Mouse (Mus musculus) kidney, embryonic 14.5 days (tissue): ENCODE measurements around the gene Olfr298. TPM values are rescaled to one million over a fixed set of nuclear protein-coding genes. Genes with fewer than 3 reads are reported as not detected.

Experiments
- ATAC-seq: fragments of 200-750 bp; cut with Nextera tagmentation; 2 replicates; pipeline ENCODE4 v1.8.0; 2017; ENCODE audit warnings: moderate number of reproducible peaks, mild to moderate bottlenecking, moderate TSS enrichment, moderate library complexity; ENCODE audit not compliant: low FRiP score, low TSS enrichment
- H3K27ac ChIP-seq: fragments of 300-500 bp; sonication (generic); 2 replicates; pipeline ENCODE4 v1.5.1; 2014; ENCODE audit warnings: low read depth, mild to moderate bottlenecking, low read length, moderate library complexity, mixed read lengths
- H3K27me3 ChIP-seq: fragments of 300-500 bp; sonication (generic); 2 replicates; pipeline ENCODE4 v1.6.1; 2014; ENCODE audit warnings: mild to moderate bottlenecking, low read length; ENCODE audit not compliant: control insufficient read depth, insufficient read depth
- H3K36me3 ChIP-seq: fragments of 300-500 bp; sonication (generic); 2 replicates; pipeline ENCODE4 v1.6.1; 2014; ENCODE audit warnings: low read length, mixed read lengths; ENCODE audit not compliant: control insufficient read depth, insufficient read depth
- H3K4me1 ChIP-seq: fragments of 300-500 bp; sonication (generic); 2 replicates; pipeline ENCODE4 v1.6.1; 2014; ENCODE audit warnings: low read length, mixed read lengths; ENCODE audit not compliant: control insufficient read depth, insufficient read depth
- H3K4me2 ChIP-seq: fragments of 300-500 bp; sonication (generic); replicated peaks from 2 replicates; pipeline ENCODE4 v1.6.1; 2014; ENCODE audit warnings: low read depth, mild to moderate bottlenecking, low read length
- H3K4me3 ChIP-seq: fragments of 300-500 bp; sonication (generic); 2 replicates; pipeline ENCODE4 v1.5.1; 2014; ENCODE audit warnings: mild to moderate bottlenecking, low read length
- H3K9ac ChIP-seq: fragments of 300-500 bp; sonication (generic); 2 replicates; pipeline ENCODE4 v1.6.1; 2014; ENCODE audit warnings: low read depth, mild to moderate bottlenecking, low read length, moderate library complexity
- H3K9me3 ChIP-seq: fragments of 300-500 bp; sonication (generic); 2 replicates; pipeline ENCODE4 v1.6.1; 2016; ENCODE audit warnings: low read length; ENCODE audit not compliant: control insufficient read depth
- WGBS: fragments of 180-500 bp; shearing (Covaris S2); extraction: QIAGEN DNeasy Blood & Tissue Kit; methylation state at CpG from one replicate; pipeline ENCODE4 v1.1.7; 2014; 5-methylcytosine and 5-hydroxymethylcytosine counted together
- polyA plus RNA-seq: library from polyadenylated mRNA; unstranded; fragments of >200 nt; fragmentation: Nextera tagmentation; extraction: Ambion mirVana; gene quantifications from 2 replicates; pipeline ENCODE4 v1.2.1, GENCODE M21; 2014

The Olfr298 gene
- polyA plus RNA-seq, result not detected in 2 replicates

DNA sequence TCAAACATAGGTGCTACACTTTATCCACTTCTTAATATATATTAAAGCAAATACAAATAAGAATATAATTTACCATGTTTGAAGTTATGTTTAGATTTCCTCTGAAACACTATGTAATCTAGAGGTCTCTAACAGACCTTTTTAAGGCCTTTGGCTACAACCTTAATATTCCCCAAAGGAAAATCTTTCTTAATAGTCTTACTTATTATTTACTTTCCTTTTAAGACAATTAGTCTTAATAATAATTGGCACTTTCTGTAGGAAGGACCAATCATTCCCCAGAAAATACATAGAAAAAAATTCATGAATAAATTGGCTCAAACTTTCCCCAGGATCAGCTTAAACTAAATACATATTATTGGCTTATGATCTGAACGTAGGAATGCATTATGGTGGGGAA is at the start of gene Olfr298:
Gene Olfr298 (minus strand): TSS at position 101 of the 400 bp plus-strand sequence.
- H3K4me3 ChIP-seq, result no peak within 1 kb of the TSS
- WGBS, result 95% methylated on average over 1 of the region's 1 CpGs
- ATAC-seq, result no peak
- no peak within 1 kb of the TSS for H3K4me2 ChIP-seq
- H3K27ac ChIP-seq, result no peak within 1 kb of the TSS
- H3K9ac ChIP-seq, result no peak within 1 kb of the TSS
- H3K36me3 ChIP-seq, result no peaks in the 10 kb centered on the region
- H3K9me3 ChIP-seq, result no peaks in the 10 kb centered on the region
- H3K4me1 ChIP-seq, result no peaks in the 10 kb centered on the region
- H3K27me3 ChIP-seq, result no peaks in the 10 kb centered on the region

DNA sequence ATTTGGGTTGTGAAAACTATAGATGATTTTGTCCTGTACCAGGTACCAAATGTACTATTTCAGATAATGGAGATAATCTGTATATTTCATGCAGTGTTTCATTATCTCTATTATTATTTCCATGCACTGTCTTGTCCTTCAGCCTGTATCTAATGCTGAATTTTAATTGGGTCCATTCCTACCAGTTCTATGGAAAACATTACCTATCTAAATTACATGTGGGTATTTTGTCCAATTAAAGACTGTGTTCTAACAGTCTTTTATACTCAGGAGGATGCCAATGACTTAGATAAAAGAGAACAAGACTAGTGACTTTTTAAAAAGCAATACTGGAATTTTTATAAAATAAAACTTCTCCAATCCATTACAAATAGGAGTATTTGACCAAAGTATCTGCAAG is 27.4 kb upstream of the Olfr298 start, which contains the start of gene Olfr297:
Gene Olfr297 (plus strand): TSS at position 301 of the 400 bp plus-strand sequence.
- H3K4me2 ChIP-seq, result no peak within 1 kb of the TSS
- no peak within 1 kb of the TSS for H3K4me3 ChIP-seq
- no peaks in the 10 kb centered on the region for H3K27me3 ChIP-seq
- H3K4me1 ChIP-seq, result no peaks in the 10 kb centered on the region
- no peaks in the 10 kb centered on the region for H3K36me3 ChIP-seq
- ATAC-seq, result no peak
- H3K9me3 ChIP-seq, result no peaks in the 10 kb centered on the region
- H3K27ac ChIP-seq, result no peak within 1 kb of the TSS
- H3K9ac ChIP-seq, result no peak within 1 kb of the TSS

DNA sequence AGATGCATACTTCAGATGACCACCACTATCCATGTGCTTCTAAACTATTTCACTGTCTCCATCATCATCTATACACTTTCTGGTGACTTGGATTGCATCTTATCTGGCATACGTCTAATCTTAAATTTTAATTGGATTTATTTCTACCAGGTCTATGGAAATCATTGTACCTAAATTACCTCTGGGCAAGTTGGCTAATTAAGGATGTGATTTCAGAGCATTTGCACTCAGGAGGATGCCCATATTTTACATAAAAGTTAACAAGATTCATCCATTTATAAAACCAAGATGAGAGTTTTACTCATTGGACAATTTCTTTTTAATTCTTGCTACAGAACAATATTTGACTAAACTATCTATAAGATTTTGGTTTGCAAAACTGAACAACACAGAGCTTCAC is 32.7 kb downstream of the Olfr298 start, which contains the start of gene Olfr299:
Gene Olfr299 (plus strand): TSS at position 301 of the 400 bp plus-strand sequence.
- ATAC-seq, result no peak
- Histone ChIP-seq H3K27ac (no peak within 1 kb of the TSS), H3K9ac (no peak within 1 kb of the TSS), H3K36me3 (no peaks in the 10 kb centered on the region), H3K4me2 (no peak within 1 kb of the TSS), H3K4me1 (no peaks in the 10 kb centered on the region), H3K9me3 (no peaks in the 10 kb centered on the region), H3K27me3 (no peaks in the 10 kb centered on the region), H3K4me3 (no peak within 1 kb of the TSS)
- WGBS, result 82% methylated on average over 1 of the region's 1 CpGs

Other genes starting within 250 kb of the Olfr298 start
- gene Vmn2r76, start 246.2 kb downstream of the Olfr298 start, polyA plus RNA-seq, result not detected in 2 replicates
- not detected in 2 replicates for gene Olfr310, start 215.3 kb downstream of the Olfr298 start, polyA plus RNA-seq
- gene Olfr309, start 178.8 kb downstream of the Olfr298 start, polyA plus RNA-seq, result not detected in 2 replicates
- gene Olfr308, start 166.9 kb downstream of the Olfr298 start, polyA plus RNA-seq, result not detected in 2 replicates
- gene Olfr307, start 154.9 kb downstream of the Olfr298 start, polyA plus RNA-seq, result not detected in 2 replicates
- not detected in 2 replicates for gene Olfr305, start 125.6 kb downstream of the Olfr298 start, polyA plus RNA-seq
- gene Olfr304, start 105.8 kb downstream of the Olfr298 start, polyA plus RNA-seq, result not detected in 2 replicates
- gene Olfr303, start 94.7 kb downstream of the Olfr298 start, polyA plus RNA-seq, result not detected in 2 replicates
- not detected in 2 replicates for gene Olfr301, start 88.6 kb downstream of the Olfr298 start, polyA plus RNA-seq
- not detected in 2 replicates for gene Olfr299, start 32.6 kb downstream of the Olfr298 start, polyA plus RNA-seq
- gene Olfr297, start 27.5 kb upstream of the Olfr298 start, polyA plus RNA-seq, result not detected in 2 replicates
- gene Olfr295, start 91.4 kb upstream of the Olfr298 start, polyA plus RNA-seq, result not detected in 2 replicates
- not detected in 2 replicates for gene Olfr294, start 124.2 kb upstream of the Olfr298 start, polyA plus RNA-seq
- not detected in 2 replicates for gene Olfr293, start 156.6 kb upstream of the Olfr298 start, polyA plus RNA-seq
- not detected in 2 replicates for gene Olfr292, start 195.8 kb upstream of the Olfr298 start, polyA plus RNA-seq